In genomic region chr14:22906716-22907115, GRCm38 (mm10) we compare ENCODE assay signal across 8 mouse cellular contexts.
DNase-seq lines count a peak whose midpoint lies in the region; TF ChIP-seq lines count a peak whose summit lies in the region.

No protein-coding gene starts in this region.

- H3K4me1 ChIP-seq in kidney, adult 2 months (ENCODE audit: control insufficient read depth, insufficient read depth, low read length), result no peaks in the 10 kb centered on the region

- 54% methylated on average over 4 of the region's 4 CpGs for WGBS in kidney, adult 2 months

- no peak overlapping the region for H3K27ac ChIP-seq in kidney, adult 2 months (ENCODE audit: insufficient read depth, low read depth, low read length)

- intact Hi-C loops in left cerebral cortex, postnatal 25 days (cut with DNase I), result no loop called here

- TF ChIP-seq CTCF in kidney, adult 2 months (conservative IDR thresholded peaks at IDR 0.05; ENCODE audit: insufficient read depth, insufficient read length, low read depth, low read length), result no peak

- no peak for TF ChIP-seq POLR2A in kidney, adult 2 months (IDR thresholded peaks at IDR 0.05; ENCODE audit: low read depth, low read length)

- H3K36me3 ChIP-seq in kidney, adult 2 months (ENCODE audit: control insufficient read depth, insufficient read depth, low read length), result no peaks in the 10 kb centered on the region

- peak; percentile 15 for DNase-seq in kidney, adult 2 months
- DNase-seq in kidney, postnatal 25 days, result no peak
- DNase-seq in cerebellum, adult 18-20 months, result peak; percentile 2 to 10
- DNase-seq in frontal cortex, postnatal 14 days (ENCODE audit: low spot score in 2 of 2), result peak; percentile 5 to 10
- peak; percentile 5 to 30 for DNase-seq in left cerebral cortex, postnatal 25 days (ENCODE audit: low spot score in 2 of 2)
- peak; percentile 1 to 12 for DNase-seq in right cerebral cortex, postnatal 36 days (ENCODE audit: low spot score in 2 of 2)
- no peak for DNase-seq in testis, postnatal 10 days (ENCODE audit: low spot score)
- no peak for DNase-seq in gastrocnemius, adult 18-20 months (ENCODE audit: low spot score)

- no peak overlapping the region for H3K4me3 ChIP-seq in kidney, adult 2 months (ENCODE audit: insufficient read depth, low read depth, low read length)

- H3K27me3 ChIP-seq in kidney, adult 2 months (replicated peaks; ENCODE audit: control insufficient read depth, insufficient read depth, low read length), result no peaks in the 10 kb centered on the region

Comparison
In these comparisons a context has a peak if more than half of its experiments do, and no peak if none do; other contexts are left out.
1. DNase-seq: peak in kidney, adult 2 months (single experiment), cerebellum, adult 18-20 months (2 of 2), frontal cortex, postnatal 14 days (2 of 2), left cerebral cortex, postnatal 25 days (2 of 2) and right cerebral cortex, postnatal 36 days (2 of 2); none in kidney, postnatal 25 days (0 of 2), testis, postnatal 10 days (single experiment) and gastrocnemius, adult 18-20 months (single experiment).